Mouse (Mus musculus) heart, embryonic 15.5 days (tissue): Measurements from ENCODE around the gene Clmp. TPM values are rescaled to one million over a fixed set of nuclear protein-coding genes. Genes with fewer than 3 reads are reported as not detected.
A peak's percentile ranks its signal among the peaks of the same experiment; 100 is the strongest.

Experiments used
- ATAC-seq: fragments of 200-750 bp; cut with Nextera tagmentation; replicated peaks from 2 replicates; pipeline ENCODE4 v1.8.0; 2017; ENCODE audit warnings: low read depth, moderate TSS enrichment; ENCODE audit not compliant: insufficient number of reproducible peaks, insufficient read depth, low FRiP score
- H3K27ac ChIP-seq: fragments of 300-500 bp; sonication (generic); 2 replicates; pipeline ENCODE4 v1.5.1; 2015; ENCODE audit warnings: mild to moderate bottlenecking, inconsistent platforms
- H3K27me3 ChIP-seq: fragments of 300-500 bp; sonication (generic); 2 replicates; pipeline ENCODE4 v1.6.1; 2015; ENCODE audit warnings: inconsistent platforms
- H3K36me3 ChIP-seq: fragments of 300-500 bp; sonication (generic); 2 replicates; pipeline ENCODE4 v1.6.1; 2015; ENCODE audit warnings: mild to moderate bottlenecking, inconsistent platforms
- H3K4me1 ChIP-seq: fragments of 300-500 bp; sonication (generic); replicated peaks from 2 replicates; pipeline ENCODE4 v1.6.1; 2015; ENCODE audit warnings: inconsistent platforms
- H3K4me2 ChIP-seq: fragments of 300-500 bp; sonication (generic); 2 replicates; pipeline ENCODE4 v1.6.1; 2015; ENCODE audit warnings: inconsistent platforms, mild to moderate bottlenecking, moderate library complexity
- H3K4me3 ChIP-seq: fragments of 300-500 bp; sonication (generic); 2 replicates; pipeline ENCODE4 v1.5.1; 2015; ENCODE audit warnings: mild to moderate bottlenecking, inconsistent platforms
- H3K9ac ChIP-seq: fragments of 300-500 bp; sonication (generic); 2 replicates; pipeline ENCODE4 v1.6.1; 2015; ENCODE audit warnings: mild to moderate bottlenecking, inconsistent platforms
- H3K9me3 ChIP-seq: fragments of 300-500 bp; sonication (generic); replicated peaks from 2 replicates; pipeline ENCODE4 v1.6.1; 2016; ENCODE audit warnings: inconsistent platforms
- WGBS: fragments of 180-500 bp; shearing (Covaris S2); methylation state at CpG from one replicate; pipeline ENCODE4 v1.1.7; 2015; ENCODE audit warnings: mixed read lengths; 5-methylcytosine and 5-hydroxymethylcytosine counted together
- polyA plus RNA-seq: library from polyadenylated mRNA; unstranded; fragments of >200 nt; fragmentation: Nextera tagmentation; extraction: Ambion mirVana; gene quantifications from 2 replicates; pipeline ENCODE4 v1.2.1, GENCODE M21; 2015

The Clmp gene
- polyA plus RNA-seq, 1 experiment from 2014 or later, result 7.9 TPM

- Histone ChIP-seq H3K27ac (no peak overlapping the region), H3K27me3 (no peaks in the 10 kb centered on the region), H3K4me1 (no peaks in the 10 kb centered on the region), H3K36me3 (no peaks in the 10 kb centered on the region), H3K9ac (no peak overlapping the region), H3K4me3 (no peak overlapping the region), H3K9me3 (no peaks in the 10 kb centered on the region), H3K4me2 (no peak overlapping the region)
- 23% methylated on average over 9 of the region's 9 CpGs for WGBS
- ATAC-seq, result no peak
These were observed 33.0 kb upstream of the Clmp start for GRCm38 (mm10) chr9:40652757-40653156.

GRCm38 (mm10) chr9:40666190-40666803 lies 19.5 kb upstream of the Clmp start:
- H3K27me3 ChIP-seq, result no peaks in the 10 kb centered on the region
- H3K4me2 ChIP-seq, result no peak overlapping the region
- no peaks in the 10 kb centered on the region for H3K9me3 ChIP-seq
- no peak for ATAC-seq
- no peak overlapping the region for H3K27ac ChIP-seq
- no peak overlapping the region for H3K9ac ChIP-seq
- WGBS, result 71% methylated on average over 9 of the region's 9 CpGs
- 0 out of 2 replicates have a peak, but pooled peaks cover under 1% of the 10 kb centered on the region for H3K4me1 ChIP-seq
- no peak overlapping the region for H3K4me3 ChIP-seq
- no peaks in the 10 kb centered on the region for H3K36me3 ChIP-seq

GRCm38 (mm10) chr9:40670313-40670712 lies 15.4 kb upstream of the Clmp start, which contains the start of gene Gm21915:
Gene Gm21915, plus strand, starts transcription at chr9:40670613.
- no peaks in the 10 kb centered on the region for H3K9me3 ChIP-seq
- 73% methylated on average over 3 of the region's 3 CpGs for WGBS
- no peak within 1 kb of the TSS for H3K4me3 ChIP-seq
- H3K4me1 ChIP-seq, result 0 out of 2 replicates have a peak, but pooled peaks cover 2% of the 10 kb centered on the region
- no peaks in the 10 kb centered on the region for H3K36me3 ChIP-seq
- H3K27ac ChIP-seq, result no peak within 1 kb of the TSS
- 0 out of 2 replicates have a peak, but pooled peaks cover 2% of the 10 kb centered on the region for H3K27me3 ChIP-seq
- no peak within 1 kb of the TSS for H3K4me2 ChIP-seq
- no peak for ATAC-seq
- H3K9ac ChIP-seq, result no peak within 1 kb of the TSS

GRCm38 (mm10) chr9:40671323-40671930 lies 14.3 kb upstream of the Clmp start:
- no peak overlapping the region for H3K27ac ChIP-seq
- no peak overlapping the region for H3K4me2 ChIP-seq
- H3K9me3 ChIP-seq, result no peaks in the 10 kb centered on the region
- no peak for ATAC-seq
- no peaks in the 10 kb centered on the region for H3K36me3 ChIP-seq
- H3K4me3 ChIP-seq, result no peak overlapping the region
- H3K27me3 ChIP-seq, result 0 out of 2 replicates have a peak, but pooled peaks cover 2% of the 10 kb centered on the region
- WGBS, result 33% methylated on average over 4 of the region's 4 CpGs
- H3K9ac ChIP-seq, result no peak overlapping the region
- 0 out of 2 replicates have a peak, but pooled peaks cover 10% of the 10 kb centered on the region for H3K4me1 ChIP-seq

GRCm38 (mm10) chr9:40675203-40675958 lies 10.4 kb upstream of the Clmp start:
- peak; percentile 62; the same call in 1 of the 2 replicates for ATAC-seq
- Histone ChIP-seq H3K9me3 (no peaks in the 10 kb centered on the region), H3K27ac (peak overlapping the region; percentile 8; the same call in 1 of the 2 replicates), H3K27me3 (0 out of 2 replicates have a peak, but pooled peaks cover 2% of the 10 kb centered on the region), H3K4me1 (0 out of 2 replicates have a peak, but pooled peaks cover 10% of the 10 kb centered on the region), H3K4me3 (no peak overlapping the region), H3K9ac (no peak overlapping the region), H3K4me2 (no peak overlapping the region), H3K36me3 (no peaks in the 10 kb centered on the region)
- WGBS, result 52% methylated on average over 12 of the region's 12 CpGs

- H3K9ac ChIP-seq, result no peak overlapping the region
- no peaks in the 10 kb centered on the region for H3K9me3 ChIP-seq
- 65% methylated on average over 4 of the region's 4 CpGs for WGBS
- no peak overlapping the region for H3K27ac ChIP-seq
- peaks cover 5% of the 10 kb centered on the region; the same call in 1 of the 2 replicates for H3K27me3 ChIP-seq
- 0 out of 2 replicates have a peak, but pooled peaks cover 9% of the 10 kb centered on the region for H3K4me1 ChIP-seq
- ATAC-seq, result no peak
- H3K36me3 ChIP-seq, result no peaks in the 10 kb centered on the region
- no peak overlapping the region for H3K4me2 ChIP-seq
- H3K4me3 ChIP-seq, result no peak overlapping the region
These were observed 7.1 kb upstream of the Clmp start for GRCm38 (mm10) chr9:40678653-40679052.

GRCm38 (mm10) chr9:40686421-40686899 lies 698 bp downstream of the Clmp start:
- peak overlapping the region; percentile 67 for H3K27ac ChIP-seq
- no peaks in the 10 kb centered on the region for H3K9me3 ChIP-seq
- H3K4me2 ChIP-seq, result peak overlapping the region; percentile 96
- H3K36me3 ChIP-seq, result no peaks in the 10 kb centered on the region
- ATAC-seq, result 0 out of 2 replicates have a peak, but pooled peaks have one; percentile 38
- H3K4me3 ChIP-seq, result peak overlapping the region; percentile 63
- peaks cover 10% of the 10 kb centered on the region for H3K4me1 ChIP-seq
- H3K9ac ChIP-seq, result peak overlapping the region; percentile 61
- WGBS, result under 1% methylated on average over 23 of the region's 23 CpGs
- peaks cover 41% of the 10 kb centered on the region for H3K27me3 ChIP-seq

GRCm38 (mm10) chr9:40687053-40687452 lies 1.3 kb downstream of the Clmp start:
- Histone ChIP-seq H3K4me3 (peak overlapping the region; percentile 63), H3K4me2 (peak overlapping the region; percentile 96), H3K4me1 (peaks cover 10% of the 10 kb centered on the region), H3K27ac (peak overlapping the region; percentile 67), H3K9me3 (no peaks in the 10 kb centered on the region), H3K36me3 (no peaks in the 10 kb centered on the region), H3K9ac (peak overlapping the region; percentile 61; the same call in 1 of the 2 replicates), H3K27me3 (peaks cover 41% of the 10 kb centered on the region)
- no peak for ATAC-seq
- WGBS, result 63% methylated on average over 5 of the region's 5 CpGs

- no peak for ATAC-seq
- Histone ChIP-seq H3K4me3 (peak overlapping the region; percentile 63), H3K27me3 (peaks cover 37% of the 10 kb centered on the region), H3K9ac (no peak overlapping the region), H3K4me2 (peak overlapping the region; percentile 96), H3K36me3 (no peaks in the 10 kb centered on the region), H3K9me3 (no peaks in the 10 kb centered on the region), H3K4me1 (peaks cover 10% of the 10 kb centered on the region), H3K27ac (no peak overlapping the region)
- 49% methylated on average over 3 of the region's 3 CpGs for WGBS
These were observed 1.8 kb downstream of the Clmp start for GRCm38 (mm10) chr9:40687553-40687952.

GRCm38 (mm10) chr9:40690511-40690910 lies 4.7 kb downstream of the Clmp start:
- no peak overlapping the region for H3K9ac ChIP-seq
- WGBS, result 80% methylated on average over 7 of the region's 7 CpGs
- no peak overlapping the region for H3K27ac ChIP-seq
- ATAC-seq, result no peak
- peaks cover 19% of the 10 kb centered on the region for H3K4me1 ChIP-seq
- H3K4me3 ChIP-seq, result no peak overlapping the region
- no peak overlapping the region for H3K4me2 ChIP-seq
- no peaks in the 10 kb centered on the region for H3K36me3 ChIP-seq
- peaks cover 29% of the 10 kb centered on the region for H3K27me3 ChIP-seq
- no peaks in the 10 kb centered on the region for H3K9me3 ChIP-seq

GRCm38 (mm10) chr9:40693026-40693425 lies 7.3 kb downstream of the Clmp start:
- Histone ChIP-seq H3K9ac (no peak overlapping the region), H3K27ac (peak overlapping the region; percentile 16; the same call in 1 of the 2 replicates), H3K36me3 (no peaks in the 10 kb centered on the region), H3K4me2 (no peak overlapping the region), H3K4me3 (no peak overlapping the region), H3K9me3 (no peaks in the 10 kb centered on the region), H3K4me1 (peaks cover 9% of the 10 kb centered on the region), H3K27me3 (peaks cover 6% of the 10 kb centered on the region; the same call in 1 of the 2 replicates)
- ATAC-seq, result no peak
- WGBS, result 29% methylated on average over 3 of the region's 3 CpGs
